14 mouse cellular contexts compared by ENCODE assay signal in genomic region chrX:86016591-86016990, GRCm38 (mm10).
"Had no signal": no experiment of that assay in that cellular context is flagged by ENCODE, and none has a peak within 500 bp of the region (broad histone marks: within the 10 kb centered on the region; RNA-seq: fewer than 3 reads in every experiment).

No protein-coding gene starts in this region.

- DNase-seq: gastrocnemius, postnatal 14 days; gastrocnemius, postnatal 36 days; heart, adult 11 months; heart, adult 2 months; heart, postnatal 14 days; heart, postnatal 36 days; kidney, adult 11 months; kidney, adult 2 months; kidney, adult 9 months; kidney, postnatal 14 days; kidney, postnatal 36 days; layer of hippocampus, adult 9-11 months; layer of hippocampus, postnatal 36 days; left cerebral cortex, postnatal 4 days had no signal
